Mouse (Mus musculus) thymus, postnatal 25 days (tissue): ENCODE data around the gene Hoxc8.

ENCODE experiments used
- DNase-seq: peaks from one replicate; pipeline ENCODE4 v3.0.0; 2022

Gene Hoxc8

DNA sequence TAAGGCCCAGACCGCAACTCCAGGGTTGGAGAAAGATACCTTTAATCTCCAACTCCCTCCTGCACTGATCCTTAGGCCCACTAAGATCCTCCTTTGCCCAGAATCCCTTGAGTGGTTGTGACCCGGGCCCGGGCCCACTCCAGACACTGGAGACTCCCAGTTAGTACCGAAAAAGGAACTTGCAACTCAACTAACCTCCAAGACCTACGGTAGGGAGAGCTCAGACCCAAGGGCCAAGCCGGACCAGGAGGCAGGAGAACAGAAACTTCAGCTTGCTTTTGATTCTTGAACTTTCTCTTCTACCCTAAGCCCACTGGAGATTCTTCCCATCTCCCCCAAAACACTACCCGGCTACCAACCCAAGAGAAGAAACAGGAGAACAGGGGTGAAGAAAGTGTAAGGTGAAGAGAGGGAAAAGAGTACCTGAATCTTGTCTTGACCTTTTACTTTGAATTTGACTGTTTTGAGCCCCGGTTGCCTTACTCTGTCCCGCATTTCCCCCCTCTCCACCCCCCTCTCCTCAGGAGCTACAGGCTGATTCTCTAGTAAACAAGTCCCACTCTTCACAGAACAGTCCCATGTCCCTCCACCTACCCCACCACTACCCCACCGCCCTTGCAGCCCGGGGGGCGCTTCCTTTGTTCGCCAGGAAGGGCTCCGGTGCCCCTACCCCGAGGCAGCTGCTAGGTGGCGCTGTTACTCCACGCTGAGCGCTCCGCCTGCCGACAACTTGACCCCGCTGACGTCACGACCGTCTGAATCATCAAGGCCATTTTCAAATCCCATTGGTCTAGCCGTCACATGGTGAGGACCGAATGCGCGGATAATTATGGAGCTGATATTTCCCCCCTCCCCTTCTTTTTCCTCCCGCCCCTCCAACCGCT, 24.3 kb upstream of the Hoxc8 start:
- peak; percentile 58 for DNase-seq

DNA sequence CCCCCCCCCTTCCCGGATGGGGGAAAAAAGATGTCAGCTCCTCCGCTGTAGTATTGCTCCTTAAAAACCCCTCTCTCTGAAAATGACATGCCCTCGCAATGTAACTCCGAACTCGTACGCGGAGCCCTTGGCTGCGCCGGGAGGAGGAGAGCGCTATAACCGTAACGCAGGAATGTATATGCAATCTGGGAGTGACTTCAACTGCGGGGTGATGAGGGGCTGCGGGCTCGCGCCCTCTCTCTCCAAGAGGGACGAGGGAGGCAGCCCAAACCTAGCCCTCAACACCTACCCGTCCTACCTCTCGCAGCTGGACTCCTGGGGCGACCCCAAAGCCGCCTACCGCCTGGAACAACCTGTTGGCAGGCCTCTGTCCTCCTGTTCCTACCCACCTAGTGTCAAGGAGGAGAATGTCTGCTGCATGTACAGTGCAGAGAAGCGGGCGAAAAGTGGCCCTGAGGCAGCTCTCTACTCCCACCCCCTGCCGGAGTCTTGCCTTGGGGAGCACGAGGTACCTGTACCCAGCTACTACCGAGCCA, 23.6 kb upstream of the Hoxc8 start, which contains the start of gene Hoxc10:
Hoxc10 (plus strand) TSS at position 21 of the 536 bp plus-strand sequence.
- DNase-seq, result no peak

DNA sequence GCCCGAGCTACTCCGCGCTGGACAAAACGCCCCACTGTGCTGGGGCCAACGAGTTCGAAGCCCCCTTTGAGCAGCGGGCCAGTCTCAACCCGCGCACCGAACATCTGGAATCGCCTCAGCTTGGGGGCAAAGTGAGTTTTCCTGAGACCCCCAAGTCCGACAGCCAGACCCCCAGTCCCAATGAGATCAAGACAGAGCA, 23.2 kb upstream of the Hoxc8 start, which contains the start of gene Hoxc5:
Hoxc5 (plus strand) TSS at position 132 of the 199 bp plus-strand sequence.
- no peak for DNase-seq

DNA sequence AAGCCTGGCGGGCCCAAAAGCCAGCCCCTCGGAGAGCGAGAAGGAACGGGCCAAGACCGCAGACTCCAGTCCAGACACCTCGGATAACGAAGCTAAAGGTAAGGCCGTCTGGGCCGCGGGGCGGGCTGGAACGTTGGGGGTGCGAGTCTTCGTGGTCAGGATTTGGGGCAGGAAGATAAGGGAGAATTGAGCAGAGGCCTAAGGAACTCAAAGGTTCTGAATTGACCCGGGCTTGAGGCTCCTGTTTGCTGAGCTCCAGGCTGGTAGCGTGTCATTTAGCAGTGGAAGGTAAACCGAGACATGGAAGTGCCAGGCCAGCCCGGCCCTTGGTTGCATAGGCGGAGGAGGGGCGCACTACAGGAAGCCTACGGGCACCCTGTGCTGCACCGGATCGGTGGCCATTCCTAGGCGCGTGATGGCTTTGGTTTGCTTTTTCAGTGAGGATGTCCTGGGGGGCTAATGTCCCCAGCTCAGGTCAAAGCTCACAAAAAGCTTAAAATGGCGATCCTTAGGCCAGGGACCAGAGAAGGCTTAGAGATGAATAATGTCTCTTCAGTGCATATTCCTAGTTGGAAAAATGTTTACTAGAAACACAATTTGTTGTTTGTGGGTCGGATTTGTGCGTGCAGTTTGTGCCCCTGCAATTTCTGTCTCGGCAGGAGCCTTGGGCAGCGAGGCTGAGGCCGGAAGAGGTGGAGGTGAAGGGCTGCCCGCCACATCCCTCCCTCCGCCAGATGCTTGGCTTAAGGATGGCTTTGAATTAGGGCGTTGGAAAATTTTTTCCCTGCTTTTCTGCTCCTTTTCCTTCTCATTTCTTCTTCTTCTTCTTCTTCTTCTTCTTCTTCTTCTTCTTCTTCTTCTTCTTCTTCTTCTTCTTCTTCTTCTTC, 22.7 kb upstream of the Hoxc8 start:
- no peak for DNase-seq

- no peak for DNase-seq
Measured at GRCm38 (mm10) chr15:102969296-102969695, 21.1 kb upstream of the Hoxc8 start.

GRCm38 (mm10) chr15:102970740-102971139, 19.7 kb upstream of the Hoxc8 start:
- no peak for DNase-seq

DNA sequence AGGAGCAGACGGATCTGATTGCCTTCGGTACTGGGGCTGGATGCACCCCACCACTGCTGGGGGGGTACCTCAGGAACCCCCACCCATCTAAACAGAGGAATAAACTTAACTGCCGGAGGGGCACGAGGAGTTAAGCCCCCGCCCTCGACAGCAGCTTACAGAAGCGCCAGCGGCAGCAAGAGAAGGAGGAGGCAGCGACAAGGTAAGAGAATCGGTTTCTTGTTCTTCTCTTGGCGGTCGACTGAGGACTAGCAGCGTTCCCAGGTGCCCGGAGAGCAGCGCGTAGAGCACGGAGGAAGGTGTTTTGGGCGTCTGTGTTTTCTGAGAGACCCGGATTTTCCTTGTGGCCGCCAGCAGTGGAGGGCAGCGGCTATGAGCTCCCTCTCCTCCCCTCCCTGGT, 18.2 kb upstream of the Hoxc8 start:
- DNase-seq, result no peak

GRCm38 (mm10) chr15:102972753-102973152, 17.7 kb upstream of the Hoxc8 start:
- DNase-seq, result no peak

GRCm38 (mm10) chr15:102975034-102975433, 15.4 kb upstream of the Hoxc8 start:
- no peak for DNase-seq

GRCm38 (mm10) chr15:102975688-102976111, 14.7 kb upstream of the Hoxc8 start:
- no peak for DNase-seq

- DNase-seq, result no peak
Measured at GRCm38 (mm10) chr15:102976171-102976570, 14.2 kb upstream of the Hoxc8 start, which contains the start of gene Hoxc9. Hoxc9 (plus strand) TSS chr15:102976439.

DNA sequence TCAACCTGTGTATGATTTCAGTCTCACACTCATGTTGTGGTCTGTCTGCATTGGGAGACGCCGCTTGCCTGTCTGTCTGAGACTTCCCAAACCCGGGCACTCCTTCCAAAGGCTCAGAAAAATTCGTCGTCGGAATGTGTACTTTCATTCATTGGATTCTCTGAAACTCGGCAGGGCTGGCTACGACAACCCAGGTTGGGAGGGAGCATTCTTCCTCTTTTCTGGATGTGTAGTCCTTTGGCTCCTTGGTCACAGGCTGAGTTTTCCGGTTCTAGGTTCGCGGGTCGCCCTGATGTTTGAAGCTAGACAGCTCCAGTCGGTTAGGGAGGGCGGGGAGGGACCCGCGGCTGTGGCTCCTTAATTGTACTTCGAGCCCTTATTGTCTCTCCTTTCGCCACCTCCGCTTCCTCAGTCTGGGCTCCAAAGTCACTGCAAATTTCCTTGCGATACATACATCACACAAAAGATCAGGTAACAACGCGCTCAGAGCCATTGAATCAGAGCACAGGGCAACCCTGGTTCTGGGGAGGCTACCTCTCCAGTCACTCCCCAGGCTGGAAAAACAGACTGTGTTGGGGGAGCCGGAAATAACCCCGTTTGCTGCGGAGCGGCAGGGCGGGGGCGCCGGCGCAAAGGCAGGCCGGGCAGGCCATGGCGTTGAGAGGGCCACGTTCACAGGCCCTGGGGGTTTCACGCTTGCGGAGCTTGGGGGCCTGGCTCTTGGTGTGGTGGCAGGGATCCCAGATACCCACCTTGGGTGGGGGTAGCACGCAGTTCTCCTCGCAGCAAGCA, 13.6 kb upstream of the Hoxc8 start:
- DNase-seq, result no peak

- DNase-seq, result no peak
Measured at GRCm38 (mm10) chr15:102977423-102977974, 12.9 kb upstream of the Hoxc8 start.

GRCm38 (mm10) chr15:102978615-102979515, 11.5 kb upstream of the Hoxc8 start:
- no peak for DNase-seq

DNA sequence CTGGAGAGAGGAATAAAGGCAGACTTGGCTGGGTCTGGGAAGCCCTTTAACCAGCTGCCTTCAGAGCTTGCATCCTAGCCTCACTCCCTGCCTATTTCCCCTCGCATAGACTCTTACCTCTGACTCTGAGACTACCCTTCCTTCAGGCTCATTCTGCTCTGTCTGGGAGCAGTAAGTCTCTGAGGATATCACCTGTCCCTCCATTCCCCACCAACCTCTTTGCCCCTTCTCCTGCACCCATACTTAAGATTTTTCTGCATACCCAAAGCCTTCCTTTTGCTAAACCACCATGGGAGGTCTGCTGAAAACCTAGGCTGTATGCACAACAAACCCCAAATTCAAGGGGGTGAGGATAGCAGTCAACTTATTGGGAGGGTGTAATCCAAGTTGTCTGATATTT, 10.5 kb upstream of the Hoxc8 start:
- DNase-seq, result no peak

- DNase-seq, result no peak
Measured at GRCm38 (mm10) chr15:102980352-102980751, 10.1 kb upstream of the Hoxc8 start.

- DNase-seq, result no peak
Measured at GRCm38 (mm10) chr15:102980912-102981311, 9.5 kb upstream of the Hoxc8 start.

GRCm38 (mm10) chr15:102981379-102982288, 8.8 kb upstream of the Hoxc8 start:
- DNase-seq, result no peak

DNA sequence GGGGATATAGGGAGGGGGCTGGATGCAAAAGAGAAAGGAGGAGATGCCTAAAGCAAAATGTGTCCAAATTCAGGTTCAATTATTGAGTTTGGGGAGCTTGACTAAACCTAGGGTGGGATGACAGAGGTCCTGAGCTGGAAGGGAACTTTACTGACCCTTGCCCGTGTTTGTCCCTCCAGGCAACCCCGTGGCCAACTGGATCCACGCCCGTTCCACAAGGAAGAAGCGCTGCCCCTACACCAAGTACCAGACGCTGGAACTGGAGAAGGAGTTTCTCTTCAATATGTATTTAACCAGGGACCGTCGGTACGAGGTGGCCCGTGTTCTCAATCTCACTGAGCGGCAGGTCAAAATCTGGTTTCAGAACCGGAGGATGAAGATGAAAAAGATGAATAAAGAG, 6.7 kb upstream of the Hoxc8 start:
- DNase-seq, result no peak

- DNase-seq, result no peak
Measured at GRCm38 (mm10) chr15:102984521-102984920, 5.9 kb upstream of the Hoxc8 start.
